In the genomic region with DNA sequence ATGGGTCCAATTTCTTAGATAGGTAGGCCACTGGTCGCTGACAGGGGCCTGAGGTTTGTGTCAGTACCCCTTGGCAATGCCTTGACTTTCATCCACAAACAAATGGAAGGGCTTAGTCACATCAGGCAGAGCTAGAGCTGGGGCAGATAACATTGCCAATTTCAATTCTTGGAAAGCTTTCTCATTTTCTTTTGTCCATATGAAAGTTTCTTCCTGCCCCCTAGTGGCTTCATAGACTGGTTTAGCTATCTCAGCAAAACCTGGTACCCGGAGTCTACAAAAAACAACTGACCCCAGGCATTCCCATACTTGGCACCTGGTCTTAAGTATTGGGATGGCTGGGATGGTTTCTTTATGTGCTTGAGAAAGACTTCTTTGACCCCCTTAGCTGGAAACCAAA, we compare ENCODE assay signal across 8 mouse cellular contexts.
DNase-seq lines count a peak whose midpoint lies in the region.

No protein-coding gene starts in this region.

- intact Hi-C loops in heart, postnatal 10 days (cut with DNase I): loop anchor here (5.0 to 10.0 kb wide), 2 partner anchors 171 to 182 kb away; no protein-coding TSS in a partner anchor
- intact Hi-C loops in heart, postnatal 36 days (cut with DNase I): loop anchor here (2.0 to 10.0 kb wide), 2 partner anchors 91 to 161 kb away; partner anchors contain the start of genes Chrd and Thpo

- DNase-seq in heart, postnatal 10 days: peak; percentile 21 to 35
- DNase-seq in heart, postnatal 36 days: no peak
- peak; percentile 3 for DNase-seq in thymus, postnatal 14 days
- no peak for DNase-seq in thymus, adult 18-20 months
- DNase-seq in fibroblast of lung, adult 2 months (ENCODE audit: low read depth): peak; percentile 33
- DNase-seq in telencephalon, adult 2 months (ENCODE audit: low read depth, low spot score): peak; percentile 41
- DNase-seq in spleen, postnatal 10 days (ENCODE audit: low spot score in 2 of 2): no peak
- no peak for DNase-seq in urinary bladder, postnatal 25 days (ENCODE audit: low spot score)

Comparison
In these comparisons a context has a peak if more than half of its experiments do, and no peak if none do; other contexts are left out.
1. DNase-seq: peak in heart, postnatal 10 days (2 of 2), thymus, postnatal 14 days (single experiment), fibroblast of lung, adult 2 months (single experiment) and telencephalon, adult 2 months (single experiment); none in heart, postnatal 36 days (0 of 2), thymus, adult 18-20 months (0 of 2), spleen, postnatal 10 days (0 of 2) and urinary bladder, postnatal 25 days (single experiment).